Mouse (Mus musculus): ENCODE measurements around the gene Rpgrip1. TPM values are rescaled to one million over a fixed set of nuclear protein-coding genes. Genes with fewer than 3 reads are reported as not detected.
A peak's percentile ranks its signal among the peaks of the same experiment; 100 is the strongest.

The Rpgrip1 gene
- total RNA-seq, 4 experiments from 2014 or later: 0.31 to 0.41 (median 0.37) TPM; not detected in 1

GRCm38 (mm10) chr14:52197156-52197878 is 86.8 kb downstream of the Rpgrip1 start, which contains the start of gene Supt16:
Gene Supt16, minus strand, starts transcription at chr14:52197416.
- peak; percentile 74 for DNase-seq (ENCODE audit: low spot score)

GRCm38 (mm10) chr14:52198141-52198540 is 87.6 kb downstream of the Rpgrip1 start:
- no peak for DNase-seq (ENCODE audit: low spot score)

- DNase-seq (ENCODE audit: low spot score): no peak
Measured at GRCm38 (mm10) chr14:52199412-52199811, 88.9 kb downstream of the Rpgrip1 start.

Other genes with a start within 250 kb of the Rpgrip1 start
- 10 to 100 TPM; 17.9 to 26.4 (median 22.7) TPM for gene Mettl17, start 225.9 kb upstream of the Rpgrip1 start, total RNA-seq (2022)
- under 1 TPM in 2 of 4 experiments, not detected in 2; 0.17 to 0.44 TPM for gene Slc39a2, start 217.8 kb upstream of the Rpgrip1 start, total RNA-seq (2022)
- gene Ndrg2, start 196.5 kb upstream of the Rpgrip1 start, total RNA-seq (2022): 1,000 to 10,000 TPM; 1,477 to 1,608 (median 1,523) TPM
- not detected for gene Tppp2, start 192.3 kb upstream of the Rpgrip1 start, total RNA-seq (2022)
- gene Rnase13, start 187.9 kb upstream of the Rpgrip1 start, total RNA-seq (2022): not detected
- 10 to 100 TPM; 20.4 to 31.0 (median 24.0) TPM for gene Arhgef40, start 126.0 kb upstream of the Rpgrip1 start, total RNA-seq (2022)
- gene Tmem253, start 95.0 kb upstream of the Rpgrip1 start, total RNA-seq (2022): 1 to 10 TPM; 1.6 to 4.4 (median 2.5) TPM
- 10 to 100 TPM; 22.5 to 29.9 (median 24.6) TPM for gene Zfp219, start 90.0 kb upstream of the Rpgrip1 start, total RNA-seq (2022)
- not detected for gene Olfr221, start 68.2 kb upstream of the Rpgrip1 start, total RNA-seq (2022)
- 100 to 1,000 TPM; 126 to 132 (median 128) TPM for gene Hnrnpc, start 6.7 kb upstream of the Rpgrip1 start, total RNA-seq (2022)
- gene Supt16, start 86.7 kb downstream of the Rpgrip1 start, total RNA-seq (2022): 10 to 100 TPM; 20.7 to 26.7 (median 22.9) TPM
- 10 to 100 TPM; 26.8 to 42.5 (median 37.7) TPM for gene Chd8, start 147.1 kb downstream of the Rpgrip1 start, total RNA-seq (2022)
- gene Tox4, start 168.4 kb downstream of the Rpgrip1 start, total RNA-seq (2022): 10 to 100 TPM; 32.9 to 37.8 (median 34.8) TPM
- 1 to 10 TPM; 3.8 to 5.6 (median 5.4) TPM for gene Rab2b, start 168.8 kb downstream of the Rpgrip1 start, total RNA-seq (2022)
- gene Mettl3, start 194.4 kb downstream of the Rpgrip1 start, total RNA-seq (2022): 10 to 100 TPM; 13.9 to 19.3 (median 16.3) TPM
- gene Sall2, start 218.1 kb downstream of the Rpgrip1 start, total RNA-seq (2022): 1 to 10 TPM; 1.4 to 1.6 (median 1.4) TPM
- not detected for gene Olfr1513, start 245.7 kb downstream of the Rpgrip1 start, total RNA-seq (2022)

Data from heart, adult 8-10 months (tissue).